Mouse (Mus musculus) Patski (cell line): Measurements from ENCODE around the gene Gfer. TPM values are rescaled to one million over a fixed set of nuclear protein-coding genes. Genes with fewer than 3 reads are reported as not detected.

ENCODE experiments used
- ATAC-seq: fragments of 100-300 bp; one replicate; pipeline ENCODE4 v1.8.0; 2021
- CTCF ChIA-PET: fragments of 350-600 bp; sonication (Branson Sonifier 250); formaldehyde crosslinking; loops from one replicate; lab custom pipeline; 2022; ENCODE audit warnings: inconsistent platforms; lab: Charles Lee
- POLR2A ChIA-PET: fragments of 350-600 bp; sonication (Branson Sonifier 250); formaldehyde crosslinking; loops from one replicate; lab custom pipeline; 2022; ENCODE audit warnings: antibody characterized with exemption, inconsistent platforms; lab: Charles Lee
- DNase-seq: peaks from one replicate; pipeline ENCODE4 v3.0.0-alpha.2; 2011; ENCODE audit warnings: low read depth, low spot score
- H3K27me3 ChIP-seq: fragments of 371-371 bp; one replicate; pipeline ENCODE4 v1.5.1; 2021
- CTCF ChIP-seq: fragments of 100-300 bp; IDR thresholded peaks from one replicate; pipeline ENCODE4 v1.5.1; 2021
- in situ Hi-C: fragments of 300-500 bp; cut with MboI; formaldehyde crosslinking; loops from 3 replicates; pipeline ENCODE4 v1.11.1; 2018; ENCODE audit warnings: low pct_unique_long_range_greater_than_20kb, mixed read lengths
- polyA plus RNA-seq: library from polyadenylated mRNA; unstranded; gene quantifications from one replicate; pipeline ENCODE4 v1.2.3, GENCODE M21; 2021

Gfer gene
- polyA plus RNA-seq, 1 experiment from 2014 or later, result 47.6 TPM

- CTCF ChIA-PET, result interaction anchor here (1.3 to 2.6 kb wide), 4 partner anchors 10 to 127 kb away, joined by 3 to 14 read pairs (median 4); partner anchors contain the start of gene Traf7
- in situ Hi-C loops, result loop anchor here (10.0 kb wide), 1 partner anchor 189 kb away; no protein-coding TSS in a partner anchor
- no peak for DNase-seq
- TF ChIP-seq CTCF, result no peak
- POLR2A ChIA-PET, result interaction anchor here (1.6 kb wide), 1 partner anchor 21 kb away, joined by 5 read pairs; the partner anchor contains the start of genes Nthl1 and Tsc2
- peaks cover 5% of the 10 kb centered on the region for H3K27me3 ChIP-seq
- peak; percentile 5 for ATAC-seq
Measured at GRCm38 (mm10) chr17:24653967-24654710, 41.8 kb downstream of the Gfer start.

DNA sequence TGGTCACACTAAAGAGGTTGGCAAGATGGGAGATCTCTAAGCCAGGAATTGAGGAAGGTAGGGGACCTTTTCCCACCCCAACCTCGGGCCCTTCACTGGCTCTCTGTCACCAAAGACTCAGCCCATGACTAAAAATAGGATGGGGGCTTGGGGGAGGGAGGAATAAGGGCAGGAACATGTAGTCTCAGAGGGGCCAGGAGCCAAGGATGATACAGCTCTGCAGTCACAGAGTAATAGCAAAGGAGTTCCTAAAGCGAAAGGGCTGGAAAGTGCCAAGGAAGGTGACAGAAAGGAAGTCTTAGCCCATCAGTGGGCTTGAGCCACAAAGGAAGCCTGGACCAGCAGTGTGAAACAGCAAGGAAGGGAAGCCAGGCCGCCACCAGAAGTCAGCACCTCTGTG, 44.1 kb downstream of the Gfer start:
- DNase-seq (no peak), ATAC-seq (no peak)
- H3K27me3 ChIP-seq, result no peaks in the 10 kb centered on the region
- TF ChIP-seq CTCF, result no peak
- ChIA-PET CTCF (interaction anchor here (0.7 to 1.6 kb wide), 5 partner anchors 15 to 85 kb away, joined by 3 to 5 read pairs (median 3); partner anchors contain the start of gene Zfp598), POLR2A (interaction anchor here (1.5 kb wide), 1 partner anchor 19 kb away, joined by 4 read pairs; no protein-coding TSS in a partner anchor)
- in situ Hi-C loops, result loop anchor here (10.0 kb wide), 1 partner anchor 187 kb away; no protein-coding TSS in a partner anchor

DNA sequence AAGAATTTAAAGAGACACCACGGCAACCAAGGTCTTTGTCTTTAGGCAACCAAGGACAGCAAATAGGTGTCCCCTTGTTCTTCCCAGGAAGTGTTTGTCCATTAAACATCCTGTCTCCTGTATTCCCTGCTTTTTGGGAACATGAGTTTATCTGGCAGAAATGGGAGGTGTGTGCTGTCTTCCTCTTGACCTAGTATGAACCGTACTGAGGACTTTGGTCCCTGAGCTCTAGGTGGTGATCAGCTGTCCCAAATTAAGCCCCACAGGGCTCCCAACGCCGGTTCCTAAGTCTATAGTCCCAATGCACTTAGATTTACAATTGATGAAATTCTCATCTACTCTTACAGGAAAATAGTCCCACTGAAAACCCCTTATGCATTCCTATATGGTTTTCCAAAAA, 45.2 kb downstream of the Gfer start:
- in situ Hi-C loops, result loop anchor here (10.0 kb wide), 1 partner anchor 186 kb away; no protein-coding TSS in a partner anchor
- ChIA-PET CTCF (interaction anchor here (0.9 to 1.6 kb wide), 4 partner anchors 10 to 25 kb away, joined by 3 to 5 read pairs (median 3); partner anchors contain the start of gene Zfp598), POLR2A (interaction anchor here (1.5 kb wide), 1 partner anchor 18 kb away, joined by 4 read pairs; no protein-coding TSS in a partner anchor)
- no peak for DNase-seq
- H3K27me3 ChIP-seq, result no peaks in the 10 kb centered on the region
- ATAC-seq, result no peak
- no peak for TF ChIP-seq CTCF

DNA sequence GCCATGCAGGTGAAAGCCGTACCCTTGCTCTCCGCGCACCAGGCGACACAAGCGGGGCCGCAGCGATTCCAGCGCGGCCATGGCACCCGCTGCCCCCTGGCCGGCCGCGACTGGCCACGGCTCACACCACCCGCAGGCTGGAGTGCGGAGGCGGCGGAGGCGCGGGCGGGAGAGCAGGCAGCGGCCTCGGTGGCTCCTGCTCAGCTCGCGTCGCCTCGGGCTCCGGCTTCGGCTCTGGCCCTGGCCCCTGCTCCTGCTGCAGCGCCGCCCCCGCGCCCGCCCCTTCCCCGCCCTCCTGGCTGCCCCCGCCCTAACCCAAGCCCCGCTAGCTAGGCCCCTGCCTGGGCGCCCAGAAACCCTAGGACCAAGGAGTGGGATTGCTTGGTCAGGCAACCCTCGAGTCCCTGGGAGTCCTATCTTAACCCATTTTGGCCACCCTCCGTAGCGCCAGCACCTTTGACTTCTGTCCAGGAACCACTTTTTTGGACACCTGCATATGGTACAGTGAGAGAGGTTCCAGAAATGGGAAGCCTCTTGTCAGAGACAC, 45.8 kb downstream of the Gfer start, which contains the start of gene Slc9a3r2:
Gene Slc9a3r2 (minus strand): TSS at position 258 of the 547 bp plus-strand sequence.
- peak; percentile 51 for ATAC-seq
- no peak for DNase-seq
- in situ Hi-C loops, result loop anchor here (10.0 kb wide), 1 partner anchor 185 kb away; no protein-coding TSS in a partner anchor
- POLR2A ChIA-PET, result no interaction called here
- CTCF ChIA-PET, result interaction anchor here (0.9 kb wide), 1 partner anchor 17 kb away, joined by 3 read pairs; no protein-coding TSS in a partner anchor
- H3K27me3 ChIP-seq, result no peaks in the 10 kb centered on the region
- no peak for TF ChIP-seq CTCF

DNA sequence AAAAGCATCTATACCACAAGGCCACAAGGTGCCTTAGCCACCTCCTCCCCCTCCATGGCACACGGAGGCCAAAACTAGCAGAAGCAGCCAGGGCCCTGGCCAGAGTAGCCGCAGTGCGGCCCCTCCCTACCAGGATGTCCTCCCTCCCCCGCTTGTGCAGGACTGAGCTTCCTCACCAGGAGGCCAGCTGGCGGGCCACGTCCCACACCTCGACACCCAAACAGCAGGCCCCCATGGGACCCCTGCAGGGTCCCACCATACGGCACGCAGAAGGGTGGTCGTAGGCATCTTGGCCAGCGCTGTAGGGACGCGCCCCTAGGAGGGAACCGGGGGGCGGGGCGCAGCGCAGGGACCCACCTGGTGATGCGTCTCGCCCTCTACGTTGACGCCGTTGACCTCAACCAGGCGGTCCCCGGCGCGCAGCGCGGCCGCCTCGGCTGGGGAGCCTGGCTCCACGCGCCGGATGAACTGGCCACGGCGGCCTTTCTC, 46.3 kb downstream of the Gfer start:
- H3K27me3 ChIP-seq, result no peaks in the 10 kb centered on the region
- in situ Hi-C loops, result loop anchor here (10.0 kb wide), 1 partner anchor 185 kb away; no protein-coding TSS in a partner anchor
- ChIA-PET POLR2A (no interaction called here), CTCF (interaction anchor here (0.9 kb wide), 1 partner anchor 18 kb away, joined by 3 read pairs; no protein-coding TSS in a partner anchor)
- ATAC-seq (peak; percentile 29), DNase-seq (no peak)
- no peak for TF ChIP-seq CTCF

GRCm38 (mm10) chr17:24648731-24649377, 47.1 kb downstream of the Gfer start:
- ChIA-PET CTCF (no interaction called here), POLR2A (no interaction called here)
- no peak for TF ChIP-seq CTCF
- DNase-seq (no peak), ATAC-seq (no peak)
- no peaks in the 10 kb centered on the region for H3K27me3 ChIP-seq
- in situ Hi-C loops, result no loop called here

DNA sequence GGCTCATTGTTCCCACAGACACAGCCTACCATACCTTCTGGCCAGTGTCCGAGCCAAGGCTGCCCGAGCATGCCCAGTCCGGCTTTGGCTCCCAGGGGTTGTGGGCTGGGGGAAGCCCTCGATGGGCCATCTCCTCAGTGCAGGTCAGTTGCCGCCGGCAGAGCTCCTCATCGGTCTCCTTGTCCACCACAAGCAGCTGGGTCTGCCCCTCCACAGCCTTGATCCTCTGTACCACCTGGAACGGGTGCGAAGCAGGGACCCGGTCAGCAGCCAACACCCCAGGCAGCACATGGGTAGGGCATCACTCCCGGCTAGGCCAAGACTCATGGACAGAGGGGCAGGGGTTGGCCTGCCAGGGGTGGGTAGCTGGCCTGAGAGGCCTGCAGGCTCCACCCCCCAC, 48.5 kb downstream of the Gfer start:
- POLR2A ChIA-PET, result no interaction called here

GRCm38 (mm10) chr17:24646381-24646780, 49.6 kb downstream of the Gfer start:
- in situ Hi-C loops, result no loop called here
- no peak for TF ChIP-seq CTCF
- H3K27me3 ChIP-seq, result no peaks in the 10 kb centered on the region
- ATAC-seq (no peak), DNase-seq (no peak)
- ChIA-PET POLR2A (interaction anchor here (0.7 kb wide), 1 partner anchor 22 kb away, joined by 4 read pairs; no protein-coding TSS in a partner anchor), CTCF (no interaction called here)

More for the DNA sequence above, 48.5 kb downstream of the Gfer start:
- no peaks in the 10 kb centered on the region for H3K27me3 ChIP-seq
- CTCF ChIA-PET, result no interaction called here
- no peak for ATAC-seq
- TF ChIP-seq CTCF, result no peak
- no peak for DNase-seq
- in situ Hi-C loops, result no loop called here

GRCm38 (mm10) chr17:24645916-24646315, 50.0 kb downstream of the Gfer start:
- no peak for DNase-seq
- ChIA-PET POLR2A (interaction anchor here (0.7 kb wide), 1 partner anchor 23 kb away, joined by 4 read pairs; no protein-coding TSS in a partner anchor), CTCF (no interaction called here)
- no peak for TF ChIP-seq CTCF
- no peak for ATAC-seq
- no peaks in the 10 kb centered on the region for H3K27me3 ChIP-seq
- in situ Hi-C loops, result no loop called here
